Mouse (Mus musculus) kidney, postnatal 4 days (tissue): Measurements from ENCODE around the gene Gm10273.
A peak's percentile ranks its signal among the peaks of the same experiment; 100 is the strongest.

Source experiments
- DNase-seq, 2 experiments: peaks; one replicate each; pipeline ENCODE4 v3.0.0; 2021; ENCODE audit warnings: mixed read lengths in 2 of 2

Gene Gm10273

DNA sequence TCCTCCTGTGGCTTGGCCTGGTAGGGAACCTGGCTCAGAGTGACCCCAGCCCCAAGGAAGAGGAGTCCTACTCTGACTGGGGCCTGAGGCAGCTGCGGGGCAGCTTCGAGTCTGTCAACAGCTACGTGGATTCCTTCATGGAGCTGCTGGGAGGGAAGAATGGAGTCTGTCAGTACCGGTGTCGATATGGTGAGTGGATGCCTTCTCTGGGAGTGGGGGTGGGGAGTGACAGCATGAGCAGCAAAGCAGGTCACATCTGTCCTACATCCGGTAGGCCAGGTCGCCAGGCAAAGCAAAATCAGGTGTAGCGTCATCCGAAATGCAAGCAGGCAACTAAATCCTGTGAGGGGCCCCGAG lies 8.3 kb downstream of the Gm10273 start:
- no peak for DNase-seq

DNA sequence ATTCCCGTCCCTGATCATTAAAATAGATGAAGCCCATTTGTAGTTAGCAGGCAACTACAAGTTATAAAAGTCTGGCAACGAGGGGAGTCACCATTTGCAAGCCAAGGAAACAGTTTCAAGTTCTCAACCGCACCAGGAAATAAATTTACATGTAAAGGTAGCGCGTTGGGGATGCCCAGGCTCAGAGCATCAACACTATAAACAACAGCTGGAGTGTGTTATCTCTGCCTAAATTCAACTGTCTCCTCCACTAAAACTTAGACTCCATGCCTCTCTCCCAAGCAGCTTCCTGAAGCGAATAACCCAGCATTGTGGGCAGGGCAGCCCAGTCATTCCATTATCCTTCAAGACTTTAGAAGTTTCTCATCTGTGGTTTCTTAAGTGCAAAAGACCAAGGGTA lies 13.1 kb downstream of the Gm10273 start:
- DNase-seq: no peak

DNA sequence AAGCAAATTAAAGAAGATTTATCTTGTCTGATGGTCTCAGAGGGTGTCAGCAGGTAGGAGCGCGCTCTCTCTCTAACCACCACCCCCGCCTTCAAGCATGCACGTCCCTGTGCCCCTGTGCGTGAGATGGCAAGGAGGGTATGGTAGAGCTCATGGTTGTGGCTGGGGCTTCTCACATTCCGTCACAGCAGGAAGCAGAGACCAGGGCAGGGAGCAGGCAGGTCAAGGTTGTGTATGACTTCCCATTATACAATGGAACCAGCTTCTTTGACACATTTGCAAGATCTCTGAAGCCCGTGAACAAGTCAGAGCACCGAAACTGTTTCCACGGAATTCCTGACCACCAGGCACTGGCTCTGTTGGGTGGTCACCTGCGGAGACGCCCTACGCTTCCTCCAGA lies 14.8 kb downstream of the Gm10273 start:
- no peak for DNase-seq

DNA sequence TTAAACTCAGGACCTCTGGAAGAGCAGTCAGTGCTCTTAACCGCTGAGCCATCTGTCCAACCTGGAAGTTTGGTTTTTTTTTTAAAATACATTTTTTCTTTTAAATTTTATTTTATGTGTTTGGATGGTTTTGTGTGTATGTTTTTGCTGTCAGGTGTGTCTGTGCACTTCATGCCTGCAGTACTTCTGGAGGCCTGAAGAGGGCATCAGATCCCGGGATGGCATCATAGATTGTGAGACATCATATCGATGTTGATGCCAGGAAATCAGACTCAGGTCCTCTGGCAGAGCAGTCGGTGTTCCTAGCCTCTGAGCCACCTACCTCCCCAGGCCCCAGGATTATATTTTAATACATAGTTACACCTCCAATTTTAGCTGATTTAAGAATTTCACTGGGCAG lies 18.3 kb downstream of the Gm10273 start:
- DNase-seq: no peak

DNA sequence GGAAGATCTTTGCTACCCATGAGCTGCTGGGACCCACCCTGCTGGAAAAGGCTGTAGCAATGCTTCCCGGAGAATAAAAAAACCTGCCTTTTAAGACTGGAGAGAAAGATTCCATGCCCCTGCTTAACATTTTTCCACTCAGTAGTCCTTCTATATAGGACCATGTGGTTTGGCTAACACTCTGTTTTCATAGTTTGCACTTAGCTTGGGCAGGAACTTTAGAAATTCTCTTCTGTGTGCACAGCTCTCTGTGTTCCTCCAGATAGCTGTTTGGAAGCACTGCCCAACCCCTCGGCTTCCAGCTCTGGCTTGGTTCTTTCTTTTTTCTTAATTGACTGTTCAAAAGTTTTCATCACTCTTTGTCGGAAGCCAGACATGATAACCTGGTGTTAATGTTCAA lies 21.2 kb downstream of the Gm10273 start:
- no peak for DNase-seq

DNA sequence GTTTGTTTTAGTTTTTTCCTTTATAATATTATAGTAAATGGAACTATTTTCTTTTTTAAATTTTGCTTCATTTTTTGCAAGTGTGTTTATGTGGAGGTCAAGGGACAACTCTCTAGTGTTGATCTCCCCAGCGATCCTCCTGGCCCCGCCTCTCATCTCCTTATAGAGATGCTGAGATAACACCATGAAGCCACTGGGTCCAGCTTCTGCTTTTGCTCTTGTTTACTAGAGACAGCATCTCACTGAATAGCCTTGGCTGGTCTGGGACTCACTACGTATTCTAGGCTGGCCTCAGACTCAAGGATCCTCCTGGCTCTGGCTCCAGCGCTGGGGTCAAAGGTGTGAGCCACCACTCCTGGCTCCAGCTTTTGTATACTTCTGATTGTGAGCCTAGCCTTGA lies 24.1 kb downstream of the Gm10273 start:
- DNase-seq: no peak

DNA sequence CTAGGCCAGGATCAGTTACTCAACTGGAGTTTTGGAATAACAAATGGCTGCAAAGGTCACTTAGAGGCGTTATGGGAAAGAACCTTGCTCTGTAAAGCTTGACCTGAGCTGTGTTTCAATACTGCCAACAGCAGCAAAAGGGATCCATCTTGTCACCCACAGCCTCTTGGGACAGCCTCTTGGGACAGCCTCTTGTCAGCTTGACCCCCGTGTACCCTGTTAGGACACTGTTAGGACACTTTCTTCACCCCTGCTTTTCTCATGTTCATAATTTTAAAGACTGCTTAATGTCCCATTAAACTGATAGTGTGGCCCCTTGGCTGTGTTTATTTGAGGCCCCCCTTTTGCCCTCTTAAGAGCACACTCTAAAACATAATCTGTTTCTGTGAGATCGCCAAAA lies 29.0 kb downstream of the Gm10273 start:
- DNase-seq: peak; percentile 17 to 34

DNA sequence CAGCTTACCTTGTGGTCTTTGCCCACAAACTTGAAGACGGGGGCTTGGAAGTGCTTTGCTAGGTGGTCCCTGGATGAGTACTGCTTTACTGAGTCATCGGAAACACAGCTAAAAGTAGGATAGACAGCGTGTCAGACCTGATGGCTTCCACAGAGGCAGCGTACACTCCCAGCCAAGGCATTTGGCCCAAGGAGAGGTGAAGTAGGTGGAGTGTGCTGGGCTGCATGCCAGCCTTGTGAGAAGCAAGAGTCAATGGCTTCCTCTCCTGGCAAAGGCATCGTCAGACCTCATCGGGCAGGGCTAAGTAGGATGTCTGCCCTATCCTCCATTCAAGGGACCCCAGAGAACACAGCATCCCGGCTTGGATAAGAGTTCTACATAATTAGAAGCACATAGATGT lies 29.9 kb downstream of the Gm10273 start:
- peak; percentile 43 to 68 for DNase-seq

DNA sequence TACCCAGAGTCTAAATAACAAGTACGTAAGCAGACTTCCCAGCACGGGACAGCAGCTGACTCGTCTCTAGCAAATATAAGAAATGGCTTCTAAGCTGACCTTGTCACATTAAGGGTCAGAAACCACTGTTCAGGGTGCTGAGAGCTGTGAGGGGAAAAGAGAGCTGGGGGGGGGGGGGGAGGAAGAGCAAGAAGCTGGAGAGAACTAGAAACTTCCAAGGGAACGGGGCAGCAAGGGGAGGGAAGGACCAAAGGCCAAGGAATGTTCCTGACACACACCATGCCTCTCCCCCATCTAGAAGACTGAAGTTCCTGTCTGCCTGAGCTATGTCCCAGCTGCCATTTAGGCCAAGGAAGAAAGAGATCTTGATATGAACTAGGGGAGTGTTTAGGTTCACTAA lies 30.9 kb downstream of the Gm10273 start:
- DNase-seq: no peak

DNA sequence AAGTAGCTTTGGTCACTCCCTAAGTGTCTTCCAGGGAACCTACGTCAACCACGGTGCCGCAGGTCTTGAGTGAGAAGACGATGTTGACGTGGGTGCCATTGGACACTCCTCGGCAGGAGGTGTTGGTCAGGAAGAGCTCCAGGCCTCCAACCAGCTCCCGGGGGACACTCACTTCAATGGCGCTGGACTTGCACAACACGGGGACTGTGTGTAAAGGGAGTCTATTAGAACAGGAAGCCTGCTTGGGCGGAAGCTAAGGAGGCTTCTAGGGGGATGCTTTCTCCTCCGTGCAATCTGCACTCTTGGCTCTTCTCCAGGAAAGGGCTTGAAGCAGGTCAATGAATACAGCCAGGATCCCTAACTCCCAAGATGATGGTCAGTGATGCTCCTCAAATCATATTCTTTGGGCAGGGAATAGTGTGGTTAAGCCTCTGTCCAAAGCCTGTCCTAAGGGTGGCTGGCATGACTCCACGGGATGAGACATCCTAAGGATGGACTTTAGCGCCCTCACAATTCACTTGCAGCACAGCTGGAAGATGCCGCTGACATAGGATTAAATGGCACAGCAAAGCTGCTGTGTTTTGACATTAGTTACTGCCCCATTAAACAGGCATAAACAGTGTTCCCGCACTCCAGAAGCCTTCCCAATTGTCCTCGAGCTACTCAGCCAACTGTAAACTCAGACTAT lies 34.2 kb downstream of the Gm10273 start:
- no peak for DNase-seq

DNA sequence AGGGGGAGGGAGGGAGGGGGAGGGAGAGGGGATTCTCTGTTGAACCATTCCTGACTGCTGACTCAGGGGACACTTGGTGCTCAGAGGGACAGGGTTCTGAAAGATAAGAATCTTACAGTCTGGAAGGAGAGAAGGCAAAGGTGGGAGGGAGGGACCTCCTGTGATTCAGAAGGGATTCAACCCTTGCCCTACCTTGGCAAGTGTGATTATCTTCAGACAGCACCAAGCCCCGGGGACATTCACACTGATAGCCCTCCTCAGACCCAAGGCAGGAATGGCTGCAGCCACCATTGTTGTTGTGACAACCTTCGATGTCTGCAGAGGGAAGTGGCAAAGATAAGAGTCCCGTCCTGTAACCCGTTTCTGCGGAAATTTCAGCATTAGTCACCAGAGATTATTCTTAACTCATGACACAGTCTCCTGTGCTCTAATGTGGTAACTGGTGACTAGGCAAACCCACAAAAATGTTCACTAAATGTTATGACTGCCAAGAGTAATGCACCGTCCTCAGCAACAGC lies 35.3 kb downstream of the Gm10273 start:
- no peak for DNase-seq

DNA sequence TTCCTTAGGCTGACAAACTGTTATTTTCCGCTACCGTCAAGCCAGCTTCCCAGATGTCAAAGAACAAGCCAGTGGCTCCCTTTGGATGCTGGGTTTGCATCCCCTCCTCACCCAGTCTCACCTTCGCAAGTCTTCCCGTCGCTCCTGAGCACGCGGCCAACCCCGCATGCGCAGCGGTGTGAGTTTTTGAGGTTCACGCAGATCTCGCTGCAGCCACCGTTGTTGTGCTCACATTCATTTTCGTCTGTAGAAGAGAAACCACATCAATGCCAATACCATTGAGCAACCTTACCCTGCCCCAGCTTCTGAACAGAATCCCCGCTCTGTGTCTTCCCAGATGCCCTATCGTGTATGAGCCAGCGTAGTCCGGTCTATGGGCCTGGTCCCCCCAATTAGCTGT lies 40.3 kb downstream of the Gm10273 start:
- DNase-seq: no peak

DNA sequence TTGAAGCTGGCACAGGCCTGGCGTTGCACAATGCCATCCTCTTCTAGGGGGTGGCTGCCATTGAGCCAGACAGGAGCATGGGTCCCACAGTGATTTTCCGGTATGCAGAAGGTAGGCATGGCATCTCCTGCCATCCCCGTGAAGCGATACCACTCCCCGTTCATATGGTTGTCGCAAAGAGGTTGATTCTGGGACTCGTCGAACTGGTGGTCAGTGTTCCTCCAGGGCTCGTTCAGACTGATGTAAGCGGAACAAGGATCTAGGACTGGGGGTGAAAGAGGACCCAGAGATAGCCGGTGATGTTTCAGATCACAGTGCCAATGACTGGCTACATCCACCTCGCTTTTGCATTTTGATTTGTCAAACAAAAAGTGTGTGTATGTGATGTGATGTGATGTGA lies 43.2 kb downstream of the Gm10273 start:
- DNase-seq: no peak

DNA sequence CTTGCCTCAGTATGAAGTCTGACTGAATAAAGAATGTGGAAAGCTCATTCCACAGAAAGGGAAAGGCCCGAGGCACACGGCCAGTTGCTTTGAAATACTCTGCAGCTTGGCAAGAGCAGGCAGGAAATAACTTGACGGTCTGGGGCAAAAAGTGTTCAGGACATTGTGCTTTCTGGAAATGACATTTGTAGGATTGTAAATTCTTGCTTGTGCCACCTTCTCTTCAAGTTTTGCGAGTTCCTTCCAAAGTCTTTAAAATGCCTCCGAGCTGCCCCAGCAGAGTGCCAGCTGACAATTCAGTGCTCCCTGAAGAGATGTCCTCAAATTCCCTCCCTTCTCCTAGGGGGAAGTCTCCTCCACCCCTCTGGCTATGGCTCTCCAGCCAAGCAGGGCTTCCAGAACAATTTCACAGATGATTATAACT lies 44.1 kb downstream of the Gm10273 start:
- DNase-seq: peak; percentile 59 to 62

DNA sequence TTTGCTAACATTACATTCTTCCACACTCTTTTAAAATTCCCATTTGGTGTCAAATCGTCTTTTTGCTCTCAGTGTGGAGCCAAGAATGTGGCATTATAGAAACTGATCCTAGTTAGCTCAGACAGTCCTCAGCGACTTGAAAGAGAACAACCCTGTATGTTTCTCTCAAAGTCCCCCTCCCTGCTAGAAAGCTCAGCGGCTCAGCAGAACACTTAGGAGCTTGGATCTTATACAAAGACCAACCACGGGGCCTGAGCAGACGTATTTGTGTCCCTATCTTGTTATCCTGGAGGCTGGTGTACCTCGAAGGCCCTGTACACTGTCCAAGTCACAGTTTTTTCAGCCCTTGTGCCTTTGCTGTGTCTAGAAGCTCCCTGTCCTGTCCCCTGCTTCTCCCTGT lies 44.7 kb downstream of the Gm10273 start:
- DNase-seq: no peak

DNA sequence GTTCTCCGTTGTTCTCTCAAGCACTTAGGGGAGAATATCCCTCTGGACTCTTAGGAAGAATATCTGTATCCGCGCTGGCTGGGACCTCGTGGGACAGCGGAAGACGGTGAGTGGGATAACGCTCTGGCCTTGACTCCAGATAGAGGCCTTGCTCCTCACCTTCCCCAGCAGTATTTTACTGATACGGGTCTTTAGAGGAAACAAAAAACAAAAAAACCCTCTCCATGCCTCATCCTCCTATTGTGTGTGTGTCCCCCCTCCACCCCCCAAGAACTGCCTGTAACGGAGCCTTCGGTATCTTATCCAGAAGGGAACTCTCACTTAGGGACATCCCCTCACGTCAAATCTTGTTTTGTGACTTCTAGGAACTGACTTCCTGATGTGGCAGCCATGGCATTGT lies 46.3 kb downstream of the Gm10273 start, which contains the start of gene Oit3:
TSS of gene Oit3 (minus strand) at position 44 of the 400 bp plus-strand sequence.
- no peak for DNase-seq

DNA sequence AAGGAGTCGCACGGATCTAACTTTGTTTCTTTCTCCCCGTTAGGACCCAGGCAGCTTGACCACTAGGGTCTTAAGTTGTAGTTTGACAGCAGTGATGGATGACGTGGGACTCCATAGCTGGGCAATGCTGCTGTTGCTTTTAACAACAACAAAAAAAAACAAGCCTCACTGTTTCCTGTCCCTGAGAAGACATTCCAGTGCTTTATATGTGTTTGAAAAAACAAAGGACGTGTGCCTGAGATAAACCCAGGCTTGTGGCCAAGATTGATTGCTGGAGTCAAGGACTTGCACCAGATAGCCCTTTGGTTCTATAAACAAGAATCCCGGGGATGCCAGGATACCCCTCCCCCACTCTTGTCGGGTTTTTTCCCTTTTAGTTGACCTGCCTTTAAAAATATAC lies 47.8 kb downstream of the Gm10273 start:
- peak; percentile 30 to 45 for DNase-seq

DNA sequence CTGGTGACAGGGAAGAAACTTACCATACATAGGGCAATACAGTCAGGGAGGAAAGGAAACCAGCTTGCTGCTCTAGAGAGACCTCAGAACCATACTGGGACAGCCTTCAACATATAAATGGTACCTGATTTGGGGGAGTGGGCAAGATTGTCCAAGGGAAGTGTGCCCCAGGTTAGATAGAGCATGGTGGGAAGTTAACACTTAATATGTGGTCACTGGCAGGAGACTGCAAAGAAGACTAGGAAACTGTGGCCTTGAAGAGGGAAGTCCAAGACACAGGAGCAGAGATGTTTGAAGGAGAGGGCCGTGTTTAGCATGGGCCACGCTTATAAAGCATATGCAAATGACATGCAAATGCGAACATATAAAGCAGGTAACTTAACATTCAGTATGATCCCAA lies 48.7 kb downstream of the Gm10273 start:
- no peak for DNase-seq

DNA sequence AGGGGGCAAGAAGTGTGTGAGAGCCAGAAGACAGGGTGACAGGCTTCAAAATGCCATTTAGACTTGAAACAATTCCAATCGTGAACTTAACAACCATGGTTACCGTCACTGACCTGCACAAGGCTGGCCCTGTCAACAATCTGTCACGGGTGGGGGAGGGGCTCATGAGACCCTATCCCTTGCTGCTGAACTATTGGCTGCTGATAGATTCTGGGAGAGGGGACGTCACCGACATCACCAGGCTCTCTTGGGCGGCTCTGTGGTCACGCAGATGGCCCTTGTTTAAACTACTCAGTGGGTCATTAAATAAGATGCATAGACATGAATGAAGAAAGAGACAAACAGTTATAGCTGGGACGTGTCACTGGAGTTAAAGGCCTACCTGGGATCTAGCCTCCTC lies 49.2 kb downstream of the Gm10273 start:
- DNase-seq: no peak
